In genomic region chr17:55969966-55970891, GRCm38 (mm10) we compare ENCODE assay signal across 9 mouse cellular contexts. TPM values are rescaled to one million over a fixed set of nuclear protein-coding genes. Genes with fewer than 3 reads are reported as not detected.
DNase-seq lines count a peak whose midpoint lies in the region; ATAC-seq and TF ChIP-seq lines count a peak whose summit lies in the region.
"Had no signal": no experiment of that assay in that cellular context is flagged by ENCODE, and none has a peak within 500 bp of the region (broad histone marks: within the 10 kb centered on the region; RNA-seq: fewer than 3 reads in every experiment).

Shd (plus strand) TSS chr17:55970467.

- peaks cover 10% of the 10 kb centered on the region; the same call in 1 of the 2 replicates for H3K4me1 ChIP-seq in kidney, embryonic 14.5 days (ENCODE audit: control insufficient read depth, insufficient read depth, low read length)
- peaks cover 36% of the 10 kb centered on the region for H3K4me1 ChIP-seq in cerebellum, adult 2 months (ENCODE audit: control insufficient read depth, insufficient read depth, low read length)
- peaks cover 13% of the 10 kb centered on the region for H3K4me1 ChIP-seq in forebrain, postnatal 0 days (ENCODE audit: insufficient read depth)

- TF ChIP-seq CTCF in cerebellum, adult 2 months (IDR thresholded peaks at IDR 0.05; ENCODE audit: borderline replicate concordance, insufficient read depth, low read depth, low read length) = no peak
- TF ChIP-seq CTCF in forebrain, postnatal 0 days (IDR thresholded peaks at IDR 0.05; ENCODE audit: low read depth) = peak; percentile 34; the same call in 1 of the 2 replicates

- 10% methylated on average over 50 of the region's 55 CpGs for WGBS in kidney, embryonic 14.5 days
- WGBS in cerebellum, adult 2 months = 7% methylated on average over 55 of the region's 55 CpGs
- WGBS in forebrain, postnatal 0 days = 9% methylated on average over 54 of the region's 55 CpGs

- peak within 1 kb of the TSS; percentile 61 for H3K9ac ChIP-seq in kidney, embryonic 14.5 days (ENCODE audit: low read depth, low read length)
- H3K9ac ChIP-seq in forebrain, postnatal 0 days = peak within 1 kb of the TSS; percentile 93

- no peak within 1 kb of the TSS for H3K27ac ChIP-seq in kidney, embryonic 14.5 days (ENCODE audit: low read depth, low read length)
- H3K27ac ChIP-seq in cerebellum, adult 2 months (ENCODE audit: insufficient read depth, low read length) = peak within 1 kb of the TSS; percentile 51
- peak within 1 kb of the TSS; percentile 66 for H3K27ac ChIP-seq in forebrain, postnatal 0 days (ENCODE audit: low read depth, low read length)
- H3K27ac ChIP-seq: macrophage had no signal

- H3K4me2 ChIP-seq in kidney, embryonic 14.5 days (replicated peaks; ENCODE audit: low read depth, low read length) = peak within 1 kb of the TSS; percentile 90
- peak within 1 kb of the TSS; percentile 96 for H3K4me2 ChIP-seq in forebrain, postnatal 0 days (ENCODE audit: low read depth)

- H3K4me3 ChIP-seq in kidney, embryonic 14.5 days (ENCODE audit: low read length) = peak within 1 kb of the TSS; percentile 57
- peak within 1 kb of the TSS; percentile 77 for H3K4me3 ChIP-seq in cerebellum, adult 2 months (replicated peaks; ENCODE audit: insufficient read depth, low read depth, low read length)
- peak within 1 kb of the TSS; percentile 72 for H3K4me3 ChIP-seq in forebrain, postnatal 0 days (ENCODE audit: low read depth, low read length)

- H3K36me3 ChIP-seq in kidney, embryonic 14.5 days (ENCODE audit: control insufficient read depth, insufficient read depth, low read length) = peaks cover 23% of the 10 kb centered on the region
- H3K36me3 ChIP-seq in forebrain, postnatal 0 days (ENCODE audit: insufficient read depth) = peaks cover 32% of the 10 kb centered on the region

- no peaks in the 10 kb centered on the region for H3K27me3 ChIP-seq in kidney, embryonic 14.5 days (ENCODE audit: control insufficient read depth, insufficient read depth, low read length)
- no peaks in the 10 kb centered on the region for H3K27me3 ChIP-seq in cerebellum, adult 2 months (ENCODE audit: control insufficient read depth, insufficient read depth, low read length)
- no peaks in the 10 kb centered on the region for H3K27me3 ChIP-seq in forebrain, postnatal 0 days (ENCODE audit: insufficient read depth, low read length)

- DNase-seq in kidney, adult 8-10 months = no peak
- DNase-seq in cerebellum, adult 2 months = peak; percentile 71 to 79
- DNase-seq in forebrain, postnatal 0 days = peak; percentile 67
- DNase-seq in kidney, postnatal 10 days = peak; percentile 73
- DNase-seq in T-cell, adult 2 months (ENCODE audit: low spot score) = no peak
- no peak for DNase-seq in right cerebral cortex, adult 2 months (ENCODE audit: low spot score in 2 of 2)

- peak; percentile 46; the same call in 1 of the 2 replicates for TF ChIP-seq POLR2A in cerebellum, adult 2 months (IDR thresholded peaks at IDR 0.05; ENCODE audit: borderline replicate concordance, insufficient read depth, low read length)

- H3K9me3 ChIP-seq in kidney, embryonic 14.5 days (ENCODE audit: control insufficient read depth, low read length) = no peaks in the 10 kb centered on the region
- H3K9me3 ChIP-seq in forebrain, postnatal 0 days (ENCODE audit: low read length) = no peaks in the 10 kb centered on the region

- ATAC-seq in kidney, embryonic 14.5 days (ENCODE audit: low FRiP score, low TSS enrichment) = peak; percentile 32; the same call in 1 of the 2 replicates
- ATAC-seq in forebrain, postnatal 0 days = peak; percentile 59
- ATAC-seq in megakaryocyte, adult 5-6 weeks (ENCODE audit: poor library complexity, severe bottlenecking) = peak; percentile 48

RNA-seq across cellular contexts. Expression of gene Shd, which starts in this region (rescaled TPM):
- 22.3 and 27.0 TPM in 2 replicates for polyA plus RNA-seq in kidney, embryonic 14.5 days (2014; fragmentation: Nextera tagmentation; extraction: Ambion mirVana)
- polyA plus RNA-seq in cerebellum, adult 2 months (2012; rRNA removed) = 122 and 127 TPM in 2 replicates
- 124 and 152 TPM in 2 replicates for total RNA-seq in forebrain, postnatal 0 days (2014; rRNA removed)
- 106 and 116 TPM in 2 replicates for polyA plus RNA-seq in forebrain, postnatal 0 days (2015; fragmentation: Nextera tagmentation; extraction: Ambion mirVana)
- not detected in 2 replicates for total RNA-seq in megakaryocyte, adult 5-6 weeks (2015)
- total RNA-seq in megakaryocyte, adult 5-6 weeks (2017) = 0.88 TPM in 1 of 2 replicates, not detected in the other
- polyA plus RNA-seq: macrophage had no signal

Comparison
In these comparisons a context has a peak if more than half of its experiments do, and no peak if none do; other contexts are left out.
1. RNA of gene Shd (total RNA-seq): 124 to 152 TPM in forebrain, postnatal 0 days; 0.88 TPM in megakaryocyte, adult 5-6 weeks; every median in the first group is over 10 times any median in the second.
2. DNase-seq: peak in cerebellum, adult 2 months (2 of 2), forebrain, postnatal 0 days (single experiment) and kidney, postnatal 10 days (single experiment); none in kidney, adult 8-10 months (0 of 2), T-cell, adult 2 months (single experiment) and right cerebral cortex, adult 2 months (0 of 2).
3. Peak in ATAC-seq in megakaryocyte, adult 5-6 weeks; RNA of the gene not detected or under 1 TPM.
4. Peak in every context shown above with its lines, with median percentiles within 50 percentile points of each other: ATAC-seq and H3K4me3 ChIP-seq.